Mouse (Mus musculus) liver, embryonic 12.5 days (tissue): Measurements from ENCODE around the gene Rgs3. TPM values are rescaled to one million over a fixed set of nuclear protein-coding genes. Genes with fewer than 3 reads are reported as not detected.

ENCODE experiments used
- ATAC-seq: fragments of 200-750 bp; cut with Nextera tagmentation; 2 replicates; pipeline ENCODE4 v1.8.0; 2017; ENCODE audit warnings: moderate number of reproducible peaks, mild to moderate bottlenecking, moderate library complexity
- H3K27ac ChIP-seq: fragments of 300-500 bp; sonication (generic); 2 replicates; pipeline ENCODE4 v1.5.1; 2016; ENCODE audit warnings: mild to moderate bottlenecking
- H3K27me3 ChIP-seq: fragments of 300-500 bp; sonication (generic); replicated peaks from 2 replicates; pipeline ENCODE4 v1.6.1; 2016; ENCODE audit warnings: mild to moderate bottlenecking, moderate library complexity
- H3K36me3 ChIP-seq: fragments of 300-500 bp; sonication (generic); 2 replicates; pipeline ENCODE4 v1.6.1; 2016; ENCODE audit warnings: mild to moderate bottlenecking, moderate library complexity
- H3K4me1 ChIP-seq: fragments of 300-500 bp; sonication (generic); 2 replicates; pipeline ENCODE4 v1.6.1; 2016
- H3K4me2 ChIP-seq: fragments of 300-500 bp; sonication (generic); 2 replicates; pipeline ENCODE4 v1.6.1; 2016; ENCODE audit warnings: mild to moderate bottlenecking, moderate library complexity
- H3K4me3 ChIP-seq: fragments of 300-500 bp; sonication (generic); 2 replicates; pipeline ENCODE4 v1.5.1; 2016; ENCODE audit warnings: mild to moderate bottlenecking, moderate library complexity
- H3K9ac ChIP-seq: fragments of 300-500 bp; sonication (generic); 2 replicates; pipeline ENCODE4 v1.6.1; 2016; ENCODE audit warnings: mild to moderate bottlenecking, moderate library complexity
- H3K9me3 ChIP-seq: fragments of 300-500 bp; sonication (generic); replicated peaks from 2 replicates; pipeline ENCODE4 v1.6.1; 2016; ENCODE audit warnings: mild to moderate bottlenecking, moderate library complexity
- WGBS: fragments of 180-500 bp; shearing (Covaris S2); methylation state at CpG from one replicate; pipeline ENCODE4 v1.1.7; 2016; ENCODE audit not compliant: insufficient replicate concordance; 5-methylcytosine and 5-hydroxymethylcytosine counted together
- polyA plus RNA-seq: library from polyadenylated mRNA; unstranded; fragments of >200 nt; fragmentation: Nextera tagmentation; extraction: Ambion mirVana; gene quantifications from 2 replicates; pipeline ENCODE4 v1.2.1, GENCODE M21; 2016

Rgs3 gene
- polyA plus RNA-seq, 1 experiment from 2014 or later, result 8.1 TPM

GRCm38 (mm10) chr4:62705013-62705412 is 145.4 kb downstream of the Rgs3 start:
- no peaks in the 10 kb centered on the region for H3K9me3 ChIP-seq
- H3K27ac ChIP-seq, result no peak overlapping the region
- H3K36me3 ChIP-seq, result peaks cover 10% of the 10 kb centered on the region; the same call in 1 of the 2 replicates
- H3K9ac ChIP-seq, result no peak overlapping the region
- H3K4me2 ChIP-seq, result no peak overlapping the region
- no peak for ATAC-seq
- no peak overlapping the region for H3K4me3 ChIP-seq
- no peaks in the 10 kb centered on the region for H3K4me1 ChIP-seq
- H3K27me3 ChIP-seq, result no peaks in the 10 kb centered on the region
- 66% methylated on average over 10 of the region's 10 CpGs for whole genome bisulfite sequencing

- Histone ChIP-seq H3K27me3 (no peaks in the 10 kb centered on the region), H3K4me1 (no peaks in the 10 kb centered on the region), H3K4me3 (no peak overlapping the region), H3K9me3 (no peaks in the 10 kb centered on the region), H3K27ac (no peak overlapping the region), H3K9ac (no peak overlapping the region), H3K4me2 (no peak overlapping the region), H3K36me3 (peaks cover 10% of the 10 kb centered on the region; the same call in 1 of the 2 replicates)
- 43% methylated on average over 3 of the region's 3 CpGs for WGBS
- ATAC-seq, result no peak
These were observed 146.1 kb downstream of the Rgs3 start for GRCm38 (mm10) chr4:62705749-62706148.

GRCm38 (mm10) chr4:62708084-62708483 is 148.4 kb downstream of the Rgs3 start:
- Histone ChIP-seq H3K27ac (no peak overlapping the region), H3K27me3 (no peaks in the 10 kb centered on the region), H3K9ac (no peak overlapping the region), H3K4me2 (no peak overlapping the region), H3K9me3 (no peaks in the 10 kb centered on the region), H3K4me1 (no peaks in the 10 kb centered on the region), H3K4me3 (no peak overlapping the region), H3K36me3 (0 out of 2 replicates have a peak, but pooled peaks cover 3% of the 10 kb centered on the region)
- ATAC-seq, result no peak
- WGBS, result 64% methylated on average over 7 of the region's 7 CpGs

GRCm38 (mm10) chr4:62708994-62709393 is 149.3 kb downstream of the Rgs3 start:
- no peak overlapping the region for H3K9ac ChIP-seq
- H3K4me3 ChIP-seq, result no peak overlapping the region
- 44% methylated on average over 1 of the region's 1 CpGs for WGBS
- H3K36me3 ChIP-seq, result no peaks in the 10 kb centered on the region
- no peak overlapping the region for H3K4me2 ChIP-seq
- no peaks in the 10 kb centered on the region for H3K27me3 ChIP-seq
- no peaks in the 10 kb centered on the region for H3K4me1 ChIP-seq
- H3K27ac ChIP-seq, result no peak overlapping the region
- H3K9me3 ChIP-seq, result no peaks in the 10 kb centered on the region
- ATAC-seq, result no peak

GRCm38 (mm10) chr4:62709448-62709847 is 149.8 kb downstream of the Rgs3 start:
- no peak overlapping the region for H3K4me3 ChIP-seq
- WGBS, result 58% methylated on average over 5 of the region's 5 CpGs
- no peaks in the 10 kb centered on the region for H3K4me1 ChIP-seq
- no peak for ATAC-seq
- no peaks in the 10 kb centered on the region for H3K36me3 ChIP-seq
- no peak overlapping the region for H3K9ac ChIP-seq
- H3K9me3 ChIP-seq, result no peaks in the 10 kb centered on the region
- H3K27ac ChIP-seq, result no peak overlapping the region
- H3K27me3 ChIP-seq, result no peaks in the 10 kb centered on the region
- H3K4me2 ChIP-seq, result no peak overlapping the region

- WGBS, result 58% methylated on average over 7 of the region's 7 CpGs
- H3K4me2 ChIP-seq, result no peak overlapping the region
- H3K4me3 ChIP-seq, result no peak overlapping the region
- ATAC-seq, result no peak
- no peaks in the 10 kb centered on the region for H3K4me1 ChIP-seq
- H3K9me3 ChIP-seq, result no peaks in the 10 kb centered on the region
- H3K9ac ChIP-seq, result no peak overlapping the region
- no peak overlapping the region for H3K27ac ChIP-seq
- no peaks in the 10 kb centered on the region for H3K36me3 ChIP-seq
- no peaks in the 10 kb centered on the region for H3K27me3 ChIP-seq
These were observed 151.5 kb downstream of the Rgs3 start for GRCm38 (mm10) chr4:62711159-62711558.

- no peak overlapping the region for H3K4me2 ChIP-seq
- no peak overlapping the region for H3K9ac ChIP-seq
- no peak overlapping the region for H3K4me3 ChIP-seq
- H3K4me1 ChIP-seq, result no peaks in the 10 kb centered on the region
- H3K27ac ChIP-seq, result no peak overlapping the region
- H3K36me3 ChIP-seq, result no peaks in the 10 kb centered on the region
- no peak for ATAC-seq
- no peaks in the 10 kb centered on the region for H3K9me3 ChIP-seq
- 39% methylated on average over 4 of the region's 4 CpGs for WGBS
- no peaks in the 10 kb centered on the region for H3K27me3 ChIP-seq
These were observed 151.9 kb downstream of the Rgs3 start for GRCm38 (mm10) chr4:62711582-62711981.

- Histone ChIP-seq H3K9me3 (no peaks in the 10 kb centered on the region), H3K27ac (no peak overlapping the region), H3K4me3 (no peak overlapping the region), H3K4me2 (no peak overlapping the region), H3K9ac (no peak overlapping the region), H3K36me3 (no peaks in the 10 kb centered on the region), H3K27me3 (no peaks in the 10 kb centered on the region), H3K4me1 (peaks cover 11% of the 10 kb centered on the region; the same call in 1 of the 2 replicates)
- ATAC-seq, result no peak
These were observed 161.2 kb downstream of the Rgs3 start for GRCm38 (mm10) chr4:62720861-62721260.

GRCm38 (mm10) chr4:62722021-62722426 is 162.4 kb downstream of the Rgs3 start:
- peak; percentile 69 for ATAC-seq
- Histone ChIP-seq H3K36me3 (no peaks in the 10 kb centered on the region), H3K9ac (no peak overlapping the region), H3K27ac (0 out of 2 replicates have a peak overlapping the region, but pooled peaks have one; percentile 7), H3K4me1 (peaks cover 11% of the 10 kb centered on the region; the same call in 1 of the 2 replicates), H3K27me3 (no peaks in the 10 kb centered on the region), H3K9me3 (no peaks in the 10 kb centered on the region), H3K4me2 (no peak overlapping the region), H3K4me3 (no peak overlapping the region)
- WGBS, result 36% methylated on average over 3 of the region's 3 CpGs

GRCm38 (mm10) chr4:62723795-62724194 is 164.1 kb downstream of the Rgs3 start:
- Histone ChIP-seq H3K36me3 (no peaks in the 10 kb centered on the region), H3K9me3 (no peaks in the 10 kb centered on the region), H3K4me1 (peaks cover 11% of the 10 kb centered on the region; the same call in 1 of the 2 replicates), H3K4me2 (no peak overlapping the region), H3K4me3 (no peak overlapping the region), H3K27ac (no peak overlapping the region), H3K27me3 (no peaks in the 10 kb centered on the region), H3K9ac (no peak overlapping the region)
- ATAC-seq, result no peak
- WGBS, result 58% methylated on average over 5 of the region's 5 CpGs

GRCm38 (mm10) chr4:62726282-62726937 is 166.8 kb downstream of the Rgs3 start:
- H3K4me1 ChIP-seq, result peaks cover 11% of the 10 kb centered on the region; the same call in 1 of the 2 replicates
- no peaks in the 10 kb centered on the region for H3K36me3 ChIP-seq
- H3K27me3 ChIP-seq, result no peaks in the 10 kb centered on the region
- no peaks in the 10 kb centered on the region for H3K9me3 ChIP-seq
- WGBS, result 87% methylated on average over 5 of the region's 5 CpGs
- ATAC-seq, result no peak
- no peak overlapping the region for H3K27ac ChIP-seq
- no peak overlapping the region for H3K9ac ChIP-seq
- H3K4me3 ChIP-seq, result no peak overlapping the region
- no peak overlapping the region for H3K4me2 ChIP-seq

GRCm38 (mm10) chr4:62727541-62728303 is 168.1 kb downstream of the Rgs3 start:
- H3K4me1 ChIP-seq, result no peaks in the 10 kb centered on the region
- no peak overlapping the region for H3K9ac ChIP-seq
- H3K9me3 ChIP-seq, result no peaks in the 10 kb centered on the region
- H3K27me3 ChIP-seq, result no peaks in the 10 kb centered on the region
- no peak overlapping the region for H3K4me2 ChIP-seq
- WGBS, result 67% methylated on average over 20 of the region's 20 CpGs
- no peaks in the 10 kb centered on the region for H3K36me3 ChIP-seq
- H3K27ac ChIP-seq, result no peak overlapping the region
- H3K4me3 ChIP-seq, result no peak overlapping the region
- no peak for ATAC-seq
